Mouse (Mus musculus) frontal cortex, postnatal 10 days (tissue): ENCODE measurements around the gene Myof.

Experiments
- DNase-seq, 2 experiments: peaks; one replicate each; pipeline ENCODE4 v3.0.0; 2022; ENCODE audit warnings: low spot score in 2 of 2, mixed read lengths in 1 of 2

The Myof gene

GRCm38 (mm10) chr19:37876605-37877245, 166.7 kb downstream of the Myof start:
- no peak for DNase-seq

GRCm38 (mm10) chr19:37873499-37873898, 169.9 kb downstream of the Myof start:
- DNase-seq: no peak

GRCm38 (mm10) chr19:37867592-37867991, 175.8 kb downstream of the Myof start:
- no peak for DNase-seq

GRCm38 (mm10) chr19:37866994-37867393, 176.4 kb downstream of the Myof start:
- DNase-seq: no peak

GRCm38 (mm10) chr19:37861171-37861570, 182.2 kb downstream of the Myof start:
- DNase-seq: no peak

GRCm38 (mm10) chr19:37860267-37860666, 183.1 kb downstream of the Myof start:
- no peak for DNase-seq

- DNase-seq: no peak
Observed at GRCm38 (mm10) chr19:37858406-37859081, 184.8 kb downstream of the Myof start.

- no peak for DNase-seq
Observed at GRCm38 (mm10) chr19:37852056-37852455, 191.3 kb downstream of the Myof start.

GRCm38 (mm10) chr19:37851590-37852038, 191.8 kb downstream of the Myof start:
- DNase-seq: no peak
